Mouse (Mus musculus): Measurements from ENCODE around the gene Rnf151.

GRCm38 (mm10) chr17:24692385-24692784 is 25.5 kb downstream of the Rnf151 start:
- TF ChIP-seq CTCF (IDR thresholded peaks at IDR 0.05; ENCODE audit: insufficient read depth, low read depth, low read length): no peak
- TF ChIP-seq POLR2A (IDR thresholded peaks at IDR 0.05; ENCODE audit: insufficient read depth, low read depth, low read length): no peak
